In the genomic region with DNA sequence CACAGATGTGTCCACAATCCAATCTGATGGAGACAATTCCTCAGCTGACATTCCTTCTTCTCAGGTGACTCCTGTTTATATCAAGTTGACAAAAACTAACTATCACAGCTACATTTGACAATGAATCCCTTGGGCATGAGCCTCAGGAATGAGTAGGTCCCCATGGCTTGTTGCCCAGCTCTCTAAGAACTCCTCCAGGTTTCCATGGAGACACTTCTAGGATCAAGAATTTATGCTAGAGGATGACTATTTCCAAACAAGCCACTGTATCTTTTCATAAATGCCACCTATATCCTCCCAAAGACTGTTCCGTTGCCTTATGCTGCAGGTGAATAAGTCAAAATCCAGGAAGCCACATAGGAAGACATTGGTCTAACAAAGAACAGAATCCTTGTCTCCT, we compare ENCODE assay signal across 12 mouse cellular contexts.
DNase-seq lines count a peak whose midpoint lies in the region; ATAC-seq and TF ChIP-seq lines count a peak whose summit lies in the region.
"Had no signal": no experiment of that assay in that cellular context is flagged by ENCODE, and none has a peak within 500 bp of the region (broad histone marks: within the 10 kb centered on the region; RNA-seq: fewer than 3 reads in every experiment).

No protein-coding gene starts in this region.

- DNase-seq in forebrain, embryonic 11.5 days (ENCODE audit: low spot score) = no peak
- no peak for DNase-seq in intestine, embryonic 14.5 days (ENCODE audit: low spot score)
- no peak for DNase-seq in midbrain, embryonic 14.5 days
- DNase-seq in right cerebral cortex, postnatal 4 days = peak; percentile 63
- DNase-seq in ovary, postnatal 14 days (ENCODE audit: low spot score) = no peak
- DNase-seq: cerebellum, adult 9-11 months; gastrocnemius, postnatal 14 days had no signal

- peaks cover 8% of the 10 kb centered on the region; the same call in 1 of the 2 replicates for H3K4me1 ChIP-seq in forebrain, embryonic 15.5 days
- no peaks in the 10 kb centered on the region for H3K4me1 ChIP-seq in forebrain, embryonic 11.5 days (replicated peaks; ENCODE audit: control insufficient read depth, insufficient read depth, low read length)
- H3K4me1 ChIP-seq in intestine, embryonic 14.5 days (replicated peaks; ENCODE audit: control insufficient read depth, insufficient read depth, low read length) = peaks cover 18% of the 10 kb centered on the region
- no peaks in the 10 kb centered on the region for H3K4me1 ChIP-seq in intestine, postnatal 0 days (replicated peaks; ENCODE audit: control insufficient read depth, insufficient read depth, low read length)
- no peaks in the 10 kb centered on the region for H3K4me1 ChIP-seq in midbrain, embryonic 16.5 days (ENCODE audit: control insufficient read depth, insufficient read depth, low read length)
- H3K4me1 ChIP-seq in midbrain, embryonic 14.5 days (ENCODE audit: control insufficient read depth, insufficient read depth, low read length) = no peaks in the 10 kb centered on the region

- H3K9me3 ChIP-seq in forebrain, embryonic 15.5 days = no peaks in the 10 kb centered on the region
- H3K9me3 ChIP-seq in forebrain, embryonic 11.5 days (ENCODE audit: control insufficient read depth, low read length) = no peaks in the 10 kb centered on the region
- H3K9me3 ChIP-seq in intestine, embryonic 14.5 days (ENCODE audit: control insufficient read depth, low read length) = no peaks in the 10 kb centered on the region
- H3K9me3 ChIP-seq in intestine, postnatal 0 days (ENCODE audit: control insufficient read depth) = no peaks in the 10 kb centered on the region
- H3K9me3 ChIP-seq in midbrain, embryonic 16.5 days (replicated peaks; ENCODE audit: control insufficient read depth, low read length, poor library complexity, severe bottlenecking) = no peaks in the 10 kb centered on the region
- H3K9me3 ChIP-seq in midbrain, embryonic 14.5 days (ENCODE audit: control insufficient read depth, low read length) = no peaks in the 10 kb centered on the region

- H3K4me3 ChIP-seq in forebrain, embryonic 15.5 days = no peak overlapping the region
- no peak overlapping the region for H3K4me3 ChIP-seq in forebrain, embryonic 11.5 days (ENCODE audit: low read depth, low read length)
- H3K4me3 ChIP-seq in intestine, embryonic 14.5 days (ENCODE audit: low read depth, low read length) = no peak overlapping the region
- H3K4me3 ChIP-seq in intestine, postnatal 0 days (ENCODE audit: low read depth, low read length) = no peak overlapping the region
- no peak overlapping the region for H3K4me3 ChIP-seq in midbrain, embryonic 16.5 days (ENCODE audit: low read depth, low read length)
- no peak overlapping the region for H3K4me3 ChIP-seq in midbrain, embryonic 14.5 days (replicated peaks; ENCODE audit: low read depth, low read length)

- H3K36me3 ChIP-seq in forebrain, embryonic 15.5 days = no peaks in the 10 kb centered on the region
- no peaks in the 10 kb centered on the region for H3K36me3 ChIP-seq in forebrain, embryonic 11.5 days (ENCODE audit: control insufficient read depth, insufficient read depth, low read length)
- no peaks in the 10 kb centered on the region for H3K36me3 ChIP-seq in intestine, embryonic 14.5 days (ENCODE audit: control insufficient read depth, insufficient read depth, low read length)
- no peaks in the 10 kb centered on the region for H3K36me3 ChIP-seq in intestine, postnatal 0 days (ENCODE audit: control insufficient read depth, insufficient read depth)
- no peaks in the 10 kb centered on the region for H3K36me3 ChIP-seq in midbrain, embryonic 16.5 days (ENCODE audit: control insufficient read depth, insufficient read depth, low read length)
- no peaks in the 10 kb centered on the region for H3K36me3 ChIP-seq in midbrain, embryonic 14.5 days (ENCODE audit: control insufficient read depth, insufficient read depth, low read length)

- TF ChIP-seq CTCF in intestine, postnatal 0 days (IDR thresholded peaks at IDR 0.05; ENCODE audit: low read depth) = no peak

- no peak overlapping the region for H3K4me2 ChIP-seq in forebrain, embryonic 15.5 days (replicated peaks)
- H3K4me2 ChIP-seq in forebrain, embryonic 11.5 days (ENCODE audit: low read depth, low read length, severe bottlenecking) = no peak overlapping the region
- no peak overlapping the region for H3K4me2 ChIP-seq in intestine, embryonic 14.5 days (ENCODE audit: low read length)
- no peak overlapping the region for H3K4me2 ChIP-seq in intestine, postnatal 0 days (replicated peaks; ENCODE audit: low read depth)
- H3K4me2 ChIP-seq in midbrain, embryonic 16.5 days (ENCODE audit: low read length) = no peak overlapping the region
- H3K4me2 ChIP-seq in midbrain, embryonic 14.5 days (ENCODE audit: low read length) = no peak overlapping the region

- WGBS in forebrain, embryonic 15.5 days = 86% methylated on average over 1 of the region's 1 CpGs
- WGBS in forebrain, embryonic 11.5 days = 93% methylated on average over 1 of the region's 1 CpGs
- WGBS in intestine, embryonic 14.5 days = 43% methylated on average over 1 of the region's 1 CpGs
- 71% methylated on average over 1 of the region's 1 CpGs for WGBS in intestine, postnatal 0 days
- WGBS in midbrain, embryonic 16.5 days = 84% methylated on average over 1 of the region's 1 CpGs
- WGBS in midbrain, embryonic 14.5 days = 91% methylated on average over 1 of the region's 1 CpGs

- H3K27ac ChIP-seq in forebrain, embryonic 15.5 days (replicated peaks) = 0 out of 2 replicates have a peak overlapping the region, but pooled peaks have one; percentile 28
- H3K27ac ChIP-seq in forebrain, embryonic 11.5 days (ENCODE audit: low read depth, low read length) = no peak overlapping the region
- H3K27ac ChIP-seq in intestine, embryonic 14.5 days (ENCODE audit: low read depth) = peak overlapping the region; percentile 5; the same call in 1 of the 2 replicates
- H3K27ac ChIP-seq in intestine, postnatal 0 days (ENCODE audit: low read depth, low read length) = no peak overlapping the region
- peak overlapping the region; percentile 48; the same call in 1 of the 2 replicates for H3K27ac ChIP-seq in midbrain, embryonic 16.5 days (ENCODE audit: low read length)
- H3K27ac ChIP-seq in midbrain, embryonic 14.5 days (replicated peaks; ENCODE audit: low read depth, low read length) = no peak overlapping the region

- no peak for ATAC-seq in forebrain, embryonic 15.5 days (replicated peaks)
- no peak for ATAC-seq in forebrain, embryonic 11.5 days (replicated peaks; ENCODE audit: low FRiP score)
- no peak for ATAC-seq in intestine, embryonic 14.5 days (replicated peaks; ENCODE audit: low FRiP score, low TSS enrichment, low read depth)
- ATAC-seq in intestine, postnatal 0 days = no peak
- no peak for ATAC-seq in midbrain, embryonic 16.5 days
- no peak for ATAC-seq in midbrain, embryonic 14.5 days (ENCODE audit: low FRiP score, low TSS enrichment)
- ATAC-seq: hindbrain, embryonic 16.5 days had no signal

- no peaks in the 10 kb centered on the region for H3K27me3 ChIP-seq in forebrain, embryonic 15.5 days
- H3K27me3 ChIP-seq in forebrain, embryonic 11.5 days (ENCODE audit: control insufficient read depth, insufficient read depth, low read length) = no peaks in the 10 kb centered on the region
- H3K27me3 ChIP-seq in intestine, embryonic 14.5 days (replicated peaks; ENCODE audit: control insufficient read depth, insufficient read depth, low read length) = no peaks in the 10 kb centered on the region
- H3K27me3 ChIP-seq in intestine, postnatal 0 days (replicated peaks; ENCODE audit: control insufficient read depth, insufficient read depth, low read length) = no peaks in the 10 kb centered on the region
- no peaks in the 10 kb centered on the region for H3K27me3 ChIP-seq in midbrain, embryonic 16.5 days (ENCODE audit: control insufficient read depth, insufficient read depth, low read depth, low read length)
- H3K27me3 ChIP-seq in midbrain, embryonic 14.5 days (ENCODE audit: control insufficient read depth, insufficient read depth, low read length) = no peaks in the 10 kb centered on the region

- no peak overlapping the region for H3K9ac ChIP-seq in forebrain, embryonic 15.5 days (replicated peaks)
- no peak overlapping the region for H3K9ac ChIP-seq in forebrain, embryonic 11.5 days (ENCODE audit: low read length)
- no peak overlapping the region for H3K9ac ChIP-seq in intestine, embryonic 14.5 days (ENCODE audit: low read length)
- H3K9ac ChIP-seq in intestine, postnatal 0 days (ENCODE audit: low read depth, low read length) = no peak overlapping the region
- H3K9ac ChIP-seq in midbrain, embryonic 16.5 days (ENCODE audit: low read depth, low read length) = no peak overlapping the region
- no peak overlapping the region for H3K9ac ChIP-seq in midbrain, embryonic 14.5 days (replicated peaks; ENCODE audit: low read length)
- H3K9ac ChIP-seq: liver, postnatal 0 days had no signal

Comparison
In these comparisons a context has a peak if more than half of its experiments do, and no peak if none do; other contexts are left out.
1. H3K27ac ChIP-seq: peak in forebrain, embryonic 15.5 days (single experiment), intestine, embryonic 14.5 days (single experiment) and midbrain, embryonic 16.5 days (single experiment); none in forebrain, embryonic 11.5 days (single experiment), intestine, postnatal 0 days (single experiment) and midbrain, embryonic 14.5 days (single experiment).